Mouse (Mus musculus) testis, adult 2 months (tissue): Measurements from ENCODE around the gene Sec22a. TPM values are rescaled to one million over a fixed set of nuclear protein-coding genes. Genes with fewer than 3 reads are reported as not detected.

Experiments used
- H3K27ac ChIP-seq: fragments of 200-500 bp; 2 replicates; pipeline ENCODE4 v1.5.1; 2012; ENCODE audit warnings: low read depth, low read length; ENCODE audit not compliant: control insufficient read depth, insufficient read depth
- H3K27me3 ChIP-seq: fragments of 200-500 bp; 2 replicates; pipeline ENCODE4 v1.6.1; 2012; ENCODE audit warnings: mild to moderate bottlenecking, low read length, moderate library complexity; ENCODE audit not compliant: control insufficient read depth, insufficient read depth
- H3K36me3 ChIP-seq: fragments of 200-500 bp; 2 replicates; pipeline ENCODE4 v1.6.1; 2012; ENCODE audit warnings: mild to moderate bottlenecking, low read length; ENCODE audit not compliant: control insufficient read depth, insufficient read depth
- H3K4me1 ChIP-seq: fragments of 200-500 bp; 2 replicates; pipeline ENCODE4 v1.6.1; 2012; ENCODE audit warnings: low read length; ENCODE audit not compliant: control insufficient read depth, insufficient read depth
- H3K4me3 ChIP-seq: fragments of 200-500 bp; 2 replicates; pipeline ENCODE4 v1.5.1; 2012; ENCODE audit warnings: low read depth, mild to moderate bottlenecking, low read length, moderate library complexity, mixed read lengths; ENCODE audit not compliant: control insufficient read depth
- CTCF ChIP-seq: fragments of 200-500 bp; IDR thresholded peaks from 2 replicates; pipeline ENCODE4 v1.5.1; 2012; ENCODE audit warnings: low read depth, mild to moderate bottlenecking, inconsistent platforms, low read length, moderate library complexity; ENCODE audit not compliant: control insufficient read depth, insufficient read depth, insufficient replicate concordance
- POLR2A ChIP-seq: fragments of 200-500 bp; IDR thresholded peaks from 2 replicates; pipeline ENCODE4 v1.6.1; 2012; ENCODE audit warnings: low read depth, mild to moderate bottlenecking, inconsistent platforms, low read length, moderate library complexity; ENCODE audit not compliant: control insufficient read depth
- polyA plus RNA-seq: library from polyadenylated mRNA; depleted of rRNA; stranded (reverse); fragments of >200 nt; gene quantifications from 2 replicates; pipeline ENCODE4 v1.2.3, GENCODE M21; 2012

The Sec22a gene
- polyA plus RNA-seq, 1 experiment = 29.9 TPM

- TF ChIP-seq CTCF (no peak), POLR2A (no peak)
- Histone ChIP-seq H3K4me3 (no peak overlapping the region), H3K27ac (no peak overlapping the region), H3K27me3 (no peaks in the 10 kb centered on the region), H3K36me3 (peaks cover 3% of the 10 kb centered on the region; the same call in 1 of the 2 replicates), H3K4me1 (no peaks in the 10 kb centered on the region)
These were observed 52.1 kb downstream of the Sec22a start for GRCm38 (mm10) chr16:35311586-35311985.

DNA sequence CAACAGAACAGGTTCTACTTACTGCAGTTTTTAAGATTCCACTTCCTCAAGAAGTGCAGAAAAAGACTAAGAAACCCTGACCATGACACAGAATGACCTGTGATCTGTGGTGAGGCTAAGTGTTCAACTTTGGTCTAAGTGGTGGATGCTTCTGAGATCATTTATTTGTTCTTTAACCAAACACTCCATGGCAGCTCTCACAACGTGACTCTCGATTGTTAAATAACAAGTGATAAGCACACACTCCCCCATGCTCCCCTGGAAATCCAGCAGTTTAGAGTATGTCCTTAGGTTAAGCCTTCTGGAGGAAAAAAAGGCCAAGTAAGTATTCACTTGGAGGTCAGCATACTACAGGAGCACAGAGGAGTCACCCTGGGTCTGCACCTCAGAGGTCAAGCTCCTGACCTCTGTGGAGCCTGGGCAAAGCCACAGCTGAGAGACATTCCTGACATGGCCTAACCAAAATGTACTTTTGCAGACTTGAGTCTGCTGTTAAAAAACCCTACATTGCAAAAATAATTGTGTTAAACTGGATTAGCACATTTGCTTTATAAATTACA, 53.1 kb downstream of the Sec22a start:
- no peaks in the 10 kb centered on the region for H3K27me3 ChIP-seq
- H3K36me3 ChIP-seq = peaks cover 3% of the 10 kb centered on the region; the same call in 1 of the 2 replicates
- H3K27ac ChIP-seq = no peak overlapping the region
- no peaks in the 10 kb centered on the region for H3K4me1 ChIP-seq
- no peak for TF ChIP-seq POLR2A
- TF ChIP-seq CTCF = no peak
- no peak overlapping the region for H3K4me3 ChIP-seq

GRCm38 (mm10) chr16:35309634-35310033, 54.1 kb downstream of the Sec22a start:
- Histone ChIP-seq H3K36me3 (peaks cover 3% of the 10 kb centered on the region; the same call in 1 of the 2 replicates), H3K4me3 (peak overlapping the region; percentile 8; the same call in 1 of the 2 replicates), H3K27me3 (no peaks in the 10 kb centered on the region), H3K4me1 (no peaks in the 10 kb centered on the region), H3K27ac (no peak overlapping the region)
- no peak for TF ChIP-seq POLR2A
- no peak for TF ChIP-seq CTCF

DNA sequence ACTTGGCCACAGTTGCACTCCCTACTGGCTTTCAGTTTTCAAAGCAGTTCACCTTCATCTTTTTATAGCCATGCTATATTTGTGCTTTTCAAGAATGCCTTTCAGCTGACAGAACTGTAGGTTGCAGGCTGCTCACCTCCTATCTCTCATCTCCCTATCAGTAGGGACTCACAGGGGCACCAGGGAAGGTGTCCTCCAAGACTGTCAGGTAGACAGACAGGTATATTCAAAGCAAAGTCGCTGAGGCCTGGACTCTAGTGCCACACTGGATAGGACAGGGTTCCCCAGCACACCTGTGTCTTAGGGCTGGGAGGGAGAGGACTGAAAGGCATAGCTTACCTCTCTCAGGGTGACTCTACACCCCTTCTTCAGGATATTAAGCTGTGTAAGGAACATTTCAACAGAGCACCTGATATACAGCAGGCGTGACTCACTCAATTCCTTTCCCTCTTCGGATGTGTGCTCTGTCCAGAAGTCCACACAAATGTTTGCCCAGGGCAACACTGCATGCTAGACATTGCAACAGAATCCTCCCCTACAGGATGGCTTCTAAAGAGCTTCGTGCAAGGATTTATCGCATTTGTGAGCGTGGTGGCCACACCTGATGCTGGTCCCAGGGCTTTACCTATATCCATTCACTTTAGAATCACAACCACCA, 55.1 kb downstream of the Sec22a start:
- TF ChIP-seq CTCF (no peak), POLR2A (no peak)
- Histone ChIP-seq H3K36me3 (no peaks in the 10 kb centered on the region), H3K4me3 (peak overlapping the region; percentile 37)

DNA sequence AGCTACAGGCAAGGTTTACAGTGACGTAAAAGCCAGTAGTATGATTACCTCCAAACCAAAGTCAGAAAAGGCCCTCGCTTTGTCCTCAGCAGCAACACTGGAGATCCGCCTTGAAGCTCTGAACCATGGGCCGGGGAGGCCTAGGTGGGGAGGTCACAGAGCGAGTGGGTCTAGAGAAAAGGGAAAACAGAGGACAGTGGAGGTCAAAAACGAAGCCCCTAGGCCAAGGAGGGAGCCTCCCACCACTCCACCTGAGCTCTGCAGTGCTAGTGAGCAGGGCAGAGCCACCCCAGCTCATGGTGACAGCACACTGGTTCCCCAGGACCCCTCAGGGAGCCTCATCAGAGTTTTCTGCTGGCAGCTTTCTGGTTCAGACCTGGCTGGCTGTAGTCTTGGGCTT, 55.7 kb downstream of the Sec22a start:
- no peak overlapping the region for H3K27ac ChIP-seq
- H3K4me1 ChIP-seq = no peaks in the 10 kb centered on the region
- TF ChIP-seq CTCF (no peak), POLR2A (no peak)
- H3K4me3 ChIP-seq = peak overlapping the region; percentile 25
- H3K36me3 ChIP-seq = no peaks in the 10 kb centered on the region
- H3K27me3 ChIP-seq = no peaks in the 10 kb centered on the region

More for the DNA sequence above, 55.1 kb downstream of the Sec22a start:
- no peak overlapping the region for H3K27ac ChIP-seq
- H3K27me3 ChIP-seq = no peaks in the 10 kb centered on the region
- no peaks in the 10 kb centered on the region for H3K4me1 ChIP-seq

GRCm38 (mm10) chr16:35307331-35307730, 56.4 kb downstream of the Sec22a start:
- H3K4me3 ChIP-seq = no peak overlapping the region
- H3K27me3 ChIP-seq = no peaks in the 10 kb centered on the region
- no peaks in the 10 kb centered on the region for H3K4me1 ChIP-seq
- H3K27ac ChIP-seq = no peak overlapping the region
- TF ChIP-seq CTCF (no peak), POLR2A (no peak)
- H3K36me3 ChIP-seq = no peaks in the 10 kb centered on the region

DNA sequence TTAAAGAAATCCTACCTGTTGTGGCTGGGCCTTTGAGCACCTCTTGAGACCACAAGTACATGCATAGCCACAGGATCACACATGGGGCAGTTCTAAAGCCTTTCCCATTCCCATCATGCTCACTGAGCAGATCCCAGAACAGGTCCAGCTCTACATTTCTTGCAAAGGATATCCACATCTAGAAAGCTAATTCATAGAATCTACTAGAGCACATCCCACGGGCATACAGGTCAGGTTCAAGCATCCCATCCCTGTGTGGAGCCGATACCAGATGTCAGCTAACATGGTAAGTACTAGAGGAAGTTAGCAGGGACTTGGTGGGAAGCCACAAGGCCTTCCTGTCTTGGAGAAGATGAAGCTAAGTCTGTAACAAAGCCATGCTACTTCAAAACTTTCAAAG, 57.1 kb downstream of the Sec22a start:
- TF ChIP-seq CTCF (no peak), POLR2A (no peak)
- Histone ChIP-seq H3K4me1 (no peaks in the 10 kb centered on the region), H3K27me3 (no peaks in the 10 kb centered on the region), H3K27ac (no peak overlapping the region), H3K4me3 (no peak overlapping the region), H3K36me3 (no peaks in the 10 kb centered on the region)
